Mouse (Mus musculus) midbrain, postnatal 0 days (tissue): ENCODE measurements around the gene Prex1. TPM values are rescaled to one million over a fixed set of nuclear protein-coding genes. Genes with fewer than 3 reads are reported as not detected.

Experiments used
- ATAC-seq: fragments of 200-750 bp; cut with Nextera tagmentation; 2 replicates; pipeline ENCODE4 v1.8.0; 2017; ENCODE audit warnings: moderate number of reproducible peaks, mild to moderate bottlenecking, moderate TSS enrichment, moderate library complexity; ENCODE audit not compliant: low FRiP score
- DNase-seq: peaks from one replicate; pipeline ENCODE4 v3.0.0-alpha.2; 2015; ENCODE audit warnings: low spot score
- H3K27ac ChIP-seq: fragments of 300-500 bp; sonication (generic); 2 replicates; pipeline ENCODE4 v1.5.1; 2014; ENCODE audit warnings: low read depth, mild to moderate bottlenecking, low read length, mixed read lengths
- H3K27me3 ChIP-seq: fragments of 300-500 bp; sonication (generic); 2 replicates; pipeline ENCODE4 v1.6.1; 2014; ENCODE audit warnings: low read length, control low read depth, mixed read lengths; ENCODE audit not compliant: insufficient read depth
- H3K36me3 ChIP-seq: fragments of 300-500 bp; sonication (generic); 2 replicates; pipeline ENCODE4 v1.6.1; 2014; ENCODE audit warnings: low read length, control low read depth, mixed read lengths; ENCODE audit not compliant: insufficient read depth
- H3K4me1 ChIP-seq: fragments of 300-500 bp; sonication (generic); 2 replicates; pipeline ENCODE4 v1.6.1; 2014; ENCODE audit warnings: mild to moderate bottlenecking, control low read depth, antibody characterized with exemption, low read length, mixed read lengths; ENCODE audit not compliant: insufficient read depth
- H3K4me2 ChIP-seq: fragments of 300-500 bp; sonication (generic); 2 replicates; pipeline ENCODE4 v1.6.1; 2014; ENCODE audit warnings: low read depth, mild to moderate bottlenecking, low read length, mixed read lengths; ENCODE audit not compliant: poor library complexity, severe bottlenecking
- H3K4me3 ChIP-seq: fragments of 300-500 bp; sonication (generic); 2 replicates; pipeline ENCODE4 v1.5.1; 2014; ENCODE audit warnings: low read depth, mild to moderate bottlenecking, low read length, moderate library complexity
- H3K9ac ChIP-seq: fragments of 300-500 bp; sonication (generic); replicated peaks from 2 replicates; pipeline ENCODE4 v1.6.1; 2014; ENCODE audit warnings: mild to moderate bottlenecking, low read length, moderate library complexity, mixed read lengths; ENCODE audit not compliant: poor library complexity, severe bottlenecking
- H3K9me3 ChIP-seq: fragments of 300-500 bp; sonication (generic); 2 replicates; pipeline ENCODE4 v1.6.1; 2016; ENCODE audit warnings: low read length, control low read depth
- CTCF ChIP-seq: IDR thresholded peaks from 2 replicates; pipeline ENCODE4 v1.5.1; 2016; ENCODE audit warnings: antibody characterized with exemption, mild to moderate bottlenecking
- WGBS: fragments of 180-500 bp; shearing (Covaris S2); extraction: QIAGEN DNeasy Blood & Tissue Kit; methylation state at CpG from one replicate; pipeline ENCODE4 v1.1.7; 2014; 5-methylcytosine and 5-hydroxymethylcytosine counted together
- polyA plus RNA-seq: library from polyadenylated mRNA; unstranded; fragments of >200 nt; fragmentation: Nextera tagmentation; extraction: Ambion mirVana; gene quantifications from 2 replicates; pipeline ENCODE4 v1.2.1, GENCODE M21; 2015
- total RNA-seq: library from RNA; depleted of rRNA; stranded (reverse); fragments of >200 nt; gene quantifications from 2 replicates; pipeline ENCODE4 v1.2.3, GENCODE M21; 2014

Gene Prex1
- total and polyA plus RNA-seq, 2 experiments from 2014 or later, result 17.4 to 53.8 TPM

DNA sequence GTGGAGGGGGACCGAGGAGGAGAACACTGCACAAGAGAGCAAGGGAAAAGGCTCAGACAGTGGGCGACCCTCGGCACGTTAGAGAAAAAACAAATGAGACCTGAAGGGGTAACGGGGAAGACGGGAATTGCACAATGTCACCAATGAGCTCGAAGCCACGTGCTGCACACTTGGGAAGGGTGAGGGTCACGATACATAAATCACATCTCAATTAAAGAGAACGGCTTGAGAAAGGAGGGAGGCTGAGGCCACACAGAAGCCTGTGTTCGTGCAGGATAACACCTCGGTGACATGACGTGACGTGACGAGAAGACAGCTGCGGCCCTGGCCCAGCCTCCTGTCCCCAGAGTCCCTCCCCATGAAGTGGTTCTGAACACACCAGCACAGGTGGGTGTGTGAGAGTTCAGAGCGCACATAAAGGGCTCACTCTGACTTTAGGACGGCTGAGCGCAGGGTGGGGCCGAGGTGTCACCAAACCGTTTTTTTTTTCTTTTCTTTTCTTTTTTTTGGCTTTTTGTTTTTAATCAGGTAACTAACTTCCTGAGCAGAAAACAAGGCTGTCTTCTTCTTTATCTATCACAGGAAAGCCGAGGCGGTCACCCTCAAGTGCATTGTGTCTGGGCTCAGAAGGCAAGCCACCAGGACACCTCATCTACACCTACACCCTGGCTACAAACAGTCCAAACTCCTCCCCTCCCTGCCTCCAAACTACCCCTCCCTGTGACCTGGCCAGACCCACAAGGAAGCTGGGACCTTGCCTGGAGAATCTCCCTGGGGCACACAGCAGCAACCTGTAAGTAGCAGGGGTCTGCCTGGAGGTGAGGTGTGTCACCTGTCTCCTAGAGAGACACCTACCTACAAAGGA, 12.2 kb downstream of the Prex1 start:
- TF ChIP-seq CTCF, result no peak
- WGBS, result 69% methylated on average over 23 of the region's 23 CpGs
- Histone ChIP-seq H3K4me2 (no peak overlapping the region), H3K9ac (no peak overlapping the region), H3K27me3 (no peaks in the 10 kb centered on the region), H3K9me3 (no peaks in the 10 kb centered on the region), H3K4me1 (no peaks in the 10 kb centered on the region), H3K4me3 (no peak overlapping the region), H3K36me3 (no peaks in the 10 kb centered on the region), H3K27ac (no peak overlapping the region)
- DNase-seq (no peak), ATAC-seq (no peak)

DNA sequence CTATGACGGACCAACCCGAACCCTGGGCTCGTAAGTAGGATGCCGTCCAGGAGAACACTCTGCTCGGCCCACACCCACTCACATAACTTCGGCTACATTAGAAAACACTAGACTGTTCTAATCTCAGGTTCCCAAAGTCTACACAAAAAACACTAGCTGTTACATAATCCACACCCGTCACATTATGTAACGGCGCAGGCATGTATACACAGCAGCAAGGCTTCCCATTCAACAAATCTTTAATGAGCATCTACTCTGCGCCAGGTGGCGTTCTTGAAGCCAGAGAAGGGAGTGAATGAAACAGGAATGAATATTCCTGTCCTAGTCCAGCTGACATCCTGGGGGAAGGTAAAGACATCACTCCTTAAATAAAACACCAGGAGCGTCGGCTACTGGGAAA, 12.9 kb downstream of the Prex1 start:
- Histone ChIP-seq H3K4me1 (no peaks in the 10 kb centered on the region), H3K9ac (no peak overlapping the region), H3K4me2 (no peak overlapping the region), H3K36me3 (no peaks in the 10 kb centered on the region), H3K27ac (no peak overlapping the region), H3K4me3 (no peak overlapping the region), H3K27me3 (no peaks in the 10 kb centered on the region), H3K9me3 (no peaks in the 10 kb centered on the region)
- TF ChIP-seq CTCF, result no peak
- ATAC-seq (no peak), DNase-seq (no peak)
- WGBS, result 84% methylated on average over 13 of the region's 13 CpGs

DNA sequence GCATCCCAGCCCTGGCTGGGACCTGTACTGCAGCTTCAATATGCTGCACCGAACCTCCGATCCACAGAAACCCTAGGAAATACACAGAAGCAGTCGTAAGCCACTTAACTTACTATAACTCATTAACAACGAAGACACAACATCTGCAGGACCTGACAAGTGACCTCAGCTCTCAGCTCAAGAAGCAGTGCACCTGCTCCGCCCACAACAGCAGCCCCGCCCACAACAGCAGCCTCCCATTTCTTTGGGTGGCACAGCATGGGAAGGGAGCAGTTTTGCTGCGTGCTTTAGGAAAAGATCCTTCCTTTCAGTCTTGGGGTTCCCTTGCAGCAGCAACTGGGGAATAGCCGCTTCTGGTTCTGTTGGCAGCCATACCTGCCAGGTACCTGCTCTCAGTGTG, 13.5 kb downstream of the Prex1 start:
- no peaks in the 10 kb centered on the region for H3K9me3 ChIP-seq
- H3K4me1 ChIP-seq, result no peaks in the 10 kb centered on the region
- 62% methylated on average over 8 of the region's 8 CpGs for WGBS
- H3K27me3 ChIP-seq, result no peaks in the 10 kb centered on the region
- H3K27ac ChIP-seq, result no peak overlapping the region
- ATAC-seq, result no peak
- H3K4me2 ChIP-seq, result no peak overlapping the region
- no peaks in the 10 kb centered on the region for H3K36me3 ChIP-seq
- no peak overlapping the region for H3K4me3 ChIP-seq
- no peak overlapping the region for H3K9ac ChIP-seq
- no peak for DNase-seq
- no peak for TF ChIP-seq CTCF

DNA sequence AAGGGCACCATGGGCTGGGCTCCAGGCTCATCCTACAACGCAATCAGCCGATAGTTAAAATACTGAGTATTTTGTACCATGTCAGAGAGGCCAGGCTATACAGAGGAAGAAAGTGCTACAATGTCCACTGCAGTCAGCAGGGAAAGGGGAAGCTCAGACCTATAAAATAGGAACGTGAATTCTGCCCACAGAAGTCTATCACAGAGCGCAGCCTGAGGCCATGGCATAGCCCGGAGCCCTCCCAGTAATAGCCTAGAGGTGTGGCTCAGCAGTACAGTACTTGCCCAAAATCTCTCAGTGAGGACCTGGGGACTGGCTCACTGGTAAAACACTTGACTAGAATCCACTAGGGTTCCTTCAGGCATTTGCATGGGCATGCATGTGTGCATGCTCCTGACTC, 14.1 kb downstream of the Prex1 start:
- ATAC-seq (no peak), DNase-seq (no peak)
- Histone ChIP-seq H3K9me3 (no peaks in the 10 kb centered on the region), H3K4me3 (no peak overlapping the region), H3K27me3 (no peaks in the 10 kb centered on the region), H3K9ac (no peak overlapping the region), H3K27ac (no peak overlapping the region), H3K4me1 (no peaks in the 10 kb centered on the region), H3K4me2 (no peak overlapping the region), H3K36me3 (no peaks in the 10 kb centered on the region)
- no peak for TF ChIP-seq CTCF
- WGBS, result 96% methylated on average over 5 of the region's 5 CpGs

DNA sequence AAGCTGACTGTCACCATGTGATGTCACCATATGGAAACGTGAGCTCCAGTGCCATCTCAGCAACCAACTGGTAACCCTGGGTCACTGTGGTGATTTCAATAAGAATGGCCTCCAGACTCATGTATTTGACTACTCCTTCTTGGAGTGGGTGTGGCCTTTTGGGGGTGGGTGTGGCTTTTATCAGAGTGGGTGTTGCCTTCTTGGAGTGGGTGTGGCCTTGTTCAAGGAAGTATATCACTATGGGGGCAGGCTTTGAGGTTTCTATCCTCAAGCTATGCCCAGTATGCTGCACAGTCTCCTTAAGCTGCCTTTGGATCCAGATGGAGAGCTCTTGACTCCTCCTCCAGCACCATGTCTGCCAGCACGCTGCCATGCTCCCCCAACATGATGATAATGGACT, 19.0 kb downstream of the Prex1 start:
- no peak for ATAC-seq
- no peak for TF ChIP-seq CTCF
- H3K9me3 ChIP-seq, result no peaks in the 10 kb centered on the region

DNA sequence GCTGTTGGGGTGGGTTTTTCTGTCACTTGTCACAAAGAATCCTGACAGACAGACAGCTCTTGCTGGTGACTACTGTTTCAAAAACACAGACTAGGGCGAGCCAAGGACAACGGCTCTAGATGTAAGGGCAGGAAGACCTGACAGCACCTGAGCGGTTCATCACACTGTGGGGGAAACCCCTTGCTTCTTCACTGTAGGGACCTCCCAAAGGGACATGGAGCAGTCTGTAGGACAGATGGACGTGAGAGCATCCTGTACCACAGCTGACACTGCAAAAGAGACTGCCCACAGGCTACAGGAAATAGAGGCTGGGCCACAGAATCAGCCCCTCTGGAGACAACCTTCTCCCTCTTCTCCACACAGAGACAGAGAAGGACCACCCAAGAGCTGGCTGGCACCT, 20.2 kb downstream of the Prex1 start:
- peaks cover 3% of the 10 kb centered on the region; the same call in 1 of the 2 replicates for H3K4me1 ChIP-seq
- H3K9ac ChIP-seq, result no peak overlapping the region
- H3K27me3 ChIP-seq, result no peaks in the 10 kb centered on the region
- no peak for ATAC-seq
- DNase-seq, result no peak
- H3K4me2 ChIP-seq, result no peak overlapping the region
- no peak overlapping the region for H3K27ac ChIP-seq
- TF ChIP-seq CTCF, result no peak
- no peak overlapping the region for H3K4me3 ChIP-seq
- no peaks in the 10 kb centered on the region for H3K9me3 ChIP-seq
- H3K36me3 ChIP-seq, result no peaks in the 10 kb centered on the region
- 85% methylated on average over 4 of the region's 4 CpGs for WGBS

More for the DNA sequence above, 19.0 kb downstream of the Prex1 start:
- Histone ChIP-seq H3K27ac (no peak overlapping the region), H3K4me1 (peaks cover 3% of the 10 kb centered on the region; the same call in 1 of the 2 replicates), H3K4me3 (no peak overlapping the region), H3K36me3 (no peaks in the 10 kb centered on the region), H3K9ac (no peak overlapping the region), H3K4me2 (no peak overlapping the region), H3K27me3 (no peaks in the 10 kb centered on the region)
- DNase-seq, result no peak
- WGBS, result 92% methylated on average over 2 of the region's 2 CpGs
